Mouse (Mus musculus) central nervous system, embryonic 11.5 days (tissue): ENCODE results near the gene Pcbp1. TPM values are rescaled to one million over a fixed set of nuclear protein-coding genes. Genes with fewer than 3 reads are reported as not detected.

ENCODE experiments used
- polyA plus RNA-seq: library from polyadenylated mRNA; depleted of rRNA; stranded (reverse); fragments of >200 nt; gene quantifications from 2 replicates; pipeline ENCODE4 v1.2.3, GENCODE M21; 2012; rRNA removed

Gene Pcbp1
- 208 and 294 TPM in 2 replicates for polyA plus RNA-seq

GRCm38 (mm10) chr6:86526032-86526960, at the start of gene Pcbp1:
TSS of gene Pcbp1 (minus strand) at chr6:86526321.

Other genes starting within 250 kb of the Pcbp1 start
- 39.9 and 70.5 TPM in 2 replicates for gene Fam136a, start 160.7 kb downstream of the Pcbp1 start, polyA plus RNA-seq
- gene Snrpg, start 155.0 kb downstream of the Pcbp1 start, polyA plus RNA-seq, result 978 and 1,148 TPM in 2 replicates
- gene Pcyox1, start 129.2 kb downstream of the Pcbp1 start, polyA plus RNA-seq, result 63.2 and 75.1 TPM in 2 replicates
- 275 and 283 TPM in 2 replicates for gene Tia1, start 122.1 kb downstream of the Pcbp1 start, polyA plus RNA-seq
- 2.8 and 3.5 TPM in 2 replicates for gene Gm44790, start 99.7 kb downstream of the Pcbp1 start, polyA plus RNA-seq
- gene C87436, start 87.9 kb downstream of the Pcbp1 start, polyA plus RNA-seq, result 15.4 and 18.2 TPM in 2 replicates
- gene Asprv1, start 101.8 kb upstream of the Pcbp1 start, polyA plus RNA-seq, result 0.70 and 0.73 TPM in 2 replicates
- 15.1 and 20.7 TPM in 2 replicates for gene Mxd1, start 142.8 kb upstream of the Pcbp1 start, polyA plus RNA-seq
- gene Snrnp27, start 158.2 kb upstream of the Pcbp1 start, polyA plus RNA-seq, result 72.4 and 79.7 TPM in 2 replicates
- gene Gmcl1, start 207.1 kb upstream of the Pcbp1 start, polyA plus RNA-seq, result 22.4 and 34.1 TPM in 2 replicates